Mouse (Mus musculus): ENCODE data around the gene Tut4. TPM values are rescaled to one million over a fixed set of nuclear protein-coding genes. Genes with fewer than 3 reads are reported as not detected.

Tut4 gene
- polyA plus RNA-seq, 1 experiment from 2014 or later, result 61.9 TPM

GRCm38 (mm10) chr4:108434781-108435180 lies 24.4 kb upstream of the Tut4 start:
- DNase-seq (ENCODE audit: low spot score, missing footprints) (peak; percentile 80), ATAC-seq (ENCODE audit: low FRiP score) (no peak)
- Histone ChIP-seq H3K27ac (ENCODE audit: low read depth, low read length) (no peak overlapping the region), H3K27me3 (ENCODE audit: control insufficient read depth, insufficient read depth, low read length) (no peaks in the 10 kb centered on the region), H3K9ac (ENCODE audit: low read length) (no peak overlapping the region), H3K36me3 (ENCODE audit: control insufficient read depth, insufficient read depth, low read length) (no peaks in the 10 kb centered on the region), H3K9me3 (ENCODE audit: control insufficient read depth, low read length) (no peaks in the 10 kb centered on the region), H3K4me3 (ENCODE audit: low read depth, low read length) (no peak overlapping the region), H3K4me1 (ENCODE audit: control insufficient read depth, insufficient read depth, low read length) (peaks cover 18% of the 10 kb centered on the region), H3K4me2 (no peak overlapping the region)
- WGBS, result 96% methylated on average over 3 of the region's 3 CpGs

- H3K4me3 ChIP-seq (ENCODE audit: low read depth, low read length), result no peak overlapping the region
- H3K27ac ChIP-seq (ENCODE audit: low read depth, low read length), result no peak overlapping the region
- no peaks in the 10 kb centered on the region for H3K27me3 ChIP-seq (ENCODE audit: control insufficient read depth, insufficient read depth, low read length)
- 70% methylated on average over 3 of the region's 3 CpGs for WGBS
- no peak overlapping the region for H3K9ac ChIP-seq (ENCODE audit: low read length)
- H3K36me3 ChIP-seq (ENCODE audit: control insufficient read depth, insufficient read depth, low read length), result no peaks in the 10 kb centered on the region
- no peaks in the 10 kb centered on the region for H3K9me3 ChIP-seq (ENCODE audit: control insufficient read depth, low read length)
- H3K4me2 ChIP-seq, result no peak overlapping the region
- peaks cover 16% of the 10 kb centered on the region for H3K4me1 ChIP-seq (ENCODE audit: control insufficient read depth, insufficient read depth, low read length)
- DNase-seq (ENCODE audit: low spot score, missing footprints) (peak; percentile 59), ATAC-seq (ENCODE audit: low FRiP score) (no peak)
Observed at GRCm38 (mm10) chr4:108435646-108436045, 23.6 kb upstream of the Tut4 start.

GRCm38 (mm10) chr4:108436225-108436624 lies 23.0 kb upstream of the Tut4 start:
- H3K9me3 ChIP-seq (ENCODE audit: control insufficient read depth, low read length), result no peaks in the 10 kb centered on the region
- no peak overlapping the region for H3K27ac ChIP-seq (ENCODE audit: low read depth, low read length)
- peaks cover 10% of the 10 kb centered on the region for H3K4me1 ChIP-seq (ENCODE audit: control insufficient read depth, insufficient read depth, low read length)
- 83% methylated on average over 1 of the region's 1 CpGs for WGBS
- peak; percentile 68 for DNase-seq (ENCODE audit: low spot score, missing footprints)
- H3K4me3 ChIP-seq (ENCODE audit: low read depth, low read length), result no peak overlapping the region
- H3K36me3 ChIP-seq (ENCODE audit: control insufficient read depth, insufficient read depth, low read length), result no peaks in the 10 kb centered on the region
- H3K4me2 ChIP-seq, result no peak overlapping the region
- H3K27me3 ChIP-seq (ENCODE audit: control insufficient read depth, insufficient read depth, low read length), result no peaks in the 10 kb centered on the region
- no peak overlapping the region for H3K9ac ChIP-seq (ENCODE audit: low read length)
- ATAC-seq (ENCODE audit: low FRiP score), result no peak

GRCm38 (mm10) chr4:108438082-108438840 lies 21.0 kb upstream of the Tut4 start:
- 79% methylated on average over 6 of the region's 6 CpGs for WGBS
- no peak for ATAC-seq (ENCODE audit: low FRiP score)
- Histone ChIP-seq H3K27me3 (ENCODE audit: control insufficient read depth, insufficient read depth, low read length) (no peaks in the 10 kb centered on the region), H3K4me2 (no peak overlapping the region), H3K9me3 (ENCODE audit: control insufficient read depth, low read length) (no peaks in the 10 kb centered on the region), H3K9ac (ENCODE audit: low read length) (no peak overlapping the region), H3K27ac (ENCODE audit: low read depth, low read length) (no peak overlapping the region), H3K36me3 (ENCODE audit: control insufficient read depth, insufficient read depth, low read length) (no peaks in the 10 kb centered on the region), H3K4me1 (ENCODE audit: control insufficient read depth, insufficient read depth, low read length) (no peaks in the 10 kb centered on the region), H3K4me3 (ENCODE audit: low read depth, low read length) (no peak overlapping the region)
- no peak for DNase-seq (ENCODE audit: low spot score, missing footprints)

GRCm38 (mm10) chr4:108448091-108448490 lies 11.1 kb upstream of the Tut4 start:
- no peak overlapping the region for H3K4me3 ChIP-seq (ENCODE audit: low read depth, low read length)
- H3K4me1 ChIP-seq (ENCODE audit: control insufficient read depth, insufficient read depth, low read length), result no peaks in the 10 kb centered on the region
- no peak overlapping the region for H3K9ac ChIP-seq (ENCODE audit: low read length)
- no peaks in the 10 kb centered on the region for H3K9me3 ChIP-seq (ENCODE audit: control insufficient read depth, low read length)
- H3K27me3 ChIP-seq (ENCODE audit: control insufficient read depth, insufficient read depth, low read length), result no peaks in the 10 kb centered on the region
- no peak overlapping the region for H3K4me2 ChIP-seq
- ATAC-seq (ENCODE audit: low FRiP score) (no peak), DNase-seq (ENCODE audit: low spot score, missing footprints) (no peak)
- H3K36me3 ChIP-seq (ENCODE audit: control insufficient read depth, insufficient read depth, low read length), result no peaks in the 10 kb centered on the region
- 79% methylated on average over 7 of the region's 7 CpGs for WGBS
- H3K27ac ChIP-seq (ENCODE audit: low read depth, low read length), result no peak overlapping the region

GRCm38 (mm10) chr4:108456028-108456427 lies 3.2 kb upstream of the Tut4 start:
- no peaks in the 10 kb centered on the region for H3K9me3 ChIP-seq (ENCODE audit: control insufficient read depth, low read length)
- peaks cover 7% of the 10 kb centered on the region for H3K4me1 ChIP-seq (ENCODE audit: control insufficient read depth, insufficient read depth, low read length)
- no peak for ATAC-seq (ENCODE audit: low FRiP score)
- no peaks in the 10 kb centered on the region for H3K27me3 ChIP-seq (ENCODE audit: control insufficient read depth, insufficient read depth, low read length)
- DNase-seq (ENCODE audit: low spot score, missing footprints), result no peak
- no peak overlapping the region for H3K4me3 ChIP-seq (ENCODE audit: low read depth, low read length)
- no peak overlapping the region for H3K27ac ChIP-seq (ENCODE audit: low read depth, low read length)
- no peak overlapping the region for H3K4me2 ChIP-seq
- no peaks in the 10 kb centered on the region for H3K36me3 ChIP-seq (ENCODE audit: control insufficient read depth, insufficient read depth, low read length)
- 89% methylated on average over 2 of the region's 2 CpGs for WGBS
- H3K9ac ChIP-seq (ENCODE audit: low read length), result no peak overlapping the region

- Histone ChIP-seq H3K4me2 (peak overlapping the region; percentile 76), H3K36me3 (ENCODE audit: control insufficient read depth, insufficient read depth, low read length) (0 out of 2 replicates have a peak, but pooled peaks cover 3% of the 10 kb centered on the region), H3K27me3 (ENCODE audit: control insufficient read depth, insufficient read depth, low read length) (no peaks in the 10 kb centered on the region), H3K9ac (ENCODE audit: low read length) (peak overlapping the region; percentile 96; the same call in 1 of the 2 replicates), H3K4me1 (ENCODE audit: control insufficient read depth, insufficient read depth, low read length) (peaks cover 10% of the 10 kb centered on the region), H3K27ac (ENCODE audit: low read depth, low read length) (peak overlapping the region; percentile 92; the same call in 1 of the 2 replicates), H3K9me3 (ENCODE audit: control insufficient read depth, low read length) (no peaks in the 10 kb centered on the region), H3K4me3 (ENCODE audit: low read depth, low read length) (peak overlapping the region; percentile 88; the same call in 1 of the 2 replicates)
- no peak for ATAC-seq (ENCODE audit: low FRiP score)
- no peak for DNase-seq (ENCODE audit: low spot score, missing footprints)
- WGBS, result 37% methylated on average over 5 of the region's 5 CpGs
Observed at GRCm38 (mm10) chr4:108458201-108458741, 955 bp upstream of the Tut4 start.

GRCm38 (mm10) chr4:108460156-108460923 lies 1.1 kb downstream of the Tut4 start:
- under 1% methylated on average over 48 of the region's 59 CpGs for WGBS
- Histone ChIP-seq H3K4me2 (peak overlapping the region; percentile 59), H3K9ac (ENCODE audit: low read length) (peak overlapping the region; percentile 96), H3K27ac (ENCODE audit: low read depth, low read length) (peak overlapping the region; percentile 92), H3K27me3 (ENCODE audit: control insufficient read depth, insufficient read depth, low read length) (no peaks in the 10 kb centered on the region), H3K4me1 (ENCODE audit: control insufficient read depth, insufficient read depth, low read length) (peaks cover 10% of the 10 kb centered on the region), H3K36me3 (ENCODE audit: control insufficient read depth, insufficient read depth, low read length) (0 out of 2 replicates have a peak, but pooled peaks cover 3% of the 10 kb centered on the region), H3K4me3 (ENCODE audit: low read depth, low read length) (peak overlapping the region; percentile 88), H3K9me3 (ENCODE audit: control insufficient read depth, low read length) (no peaks in the 10 kb centered on the region)
- DNase-seq (ENCODE audit: low spot score, missing footprints) (peak; percentile 96), ATAC-seq (ENCODE audit: low FRiP score) (peak; percentile 57)
